Mouse (Mus musculus) midbrain, embryonic 14.5 days (tissue): ENCODE data around the gene Pspn. TPM values are rescaled to one million over a fixed set of nuclear protein-coding genes. Genes with fewer than 3 reads are reported as not detected.

Source experiments
- polyA plus RNA-seq: library from polyadenylated mRNA; unstranded; fragments of >200 nt; fragmentation: Nextera tagmentation; extraction: Ambion mirVana; gene quantifications from 2 replicates; pipeline ENCODE4 v1.2.1, GENCODE M21; 2014

Gene Pspn
- polyA plus RNA-seq, 1 experiment from 2014 or later: not detected

Other genes starting within 250 kb of the Pspn start
- gene Nrtn, start 242.5 kb downstream of the Pspn start, polyA plus RNA-seq: 4.4 and 7.3 TPM in 2 replicates
- 72.8 and 73.7 TPM in 2 replicates for gene Dus3l, start 235.3 kb downstream of the Pspn start, polyA plus RNA-seq
- gene Prr22, start 229.8 kb downstream of the Pspn start, polyA plus RNA-seq: 0.63 and 0.78 TPM in 2 replicates
- gene Rfx2, start 169.0 kb downstream of the Pspn start, polyA plus RNA-seq: 2.2 and 4.1 TPM in 2 replicates
- not detected in 2 replicates for gene Acsbg2, start 125.6 kb downstream of the Pspn start, polyA plus RNA-seq
- gene 1700061G19Rik, start 124.5 kb downstream of the Pspn start, polyA plus RNA-seq: 0.18 and 0.36 TPM in 2 replicates
- 64.3 and 66.3 TPM in 2 replicates for gene Mllt1, start 64.6 kb downstream of the Pspn start, polyA plus RNA-seq
- not detected in 2 replicates for gene Acer1, start 17.9 kb downstream of the Pspn start, polyA plus RNA-seq
- gene Clpp, start 9.7 kb downstream of the Pspn start, polyA plus RNA-seq: 172 and 201 TPM in 2 replicates
- gene Alkbh7, start 2.7 kb downstream of the Pspn start, polyA plus RNA-seq: 45.7 and 55.8 TPM in 2 replicates
- 61.3 and 63.7 TPM in 2 replicates for gene Gtf2f1, start 11.3 kb upstream of the Pspn start, polyA plus RNA-seq
- 0.24 and 0.42 TPM in 2 replicates for gene Gm17949, start 11.5 kb upstream of the Pspn start, polyA plus RNA-seq
- 37.5 and 41.7 TPM in 2 replicates for gene Khsrp, start 31.5 kb upstream of the Pspn start, polyA plus RNA-seq
- gene Slc25a41, start 41.6 kb upstream of the Pspn start, polyA plus RNA-seq: not detected in 2 replicates
- 1.2 and 1.7 TPM in 2 replicates for gene Crb3, start 59.1 kb upstream of the Pspn start, polyA plus RNA-seq
- 31.6 and 32.9 TPM in 2 replicates for gene Slc25a23, start 59.8 kb upstream of the Pspn start, polyA plus RNA-seq
- 3.3 and 3.4 TPM in 2 replicates for gene Dennd1c, start 78.5 kb upstream of the Pspn start, polyA plus RNA-seq
- 324 and 344 TPM in 2 replicates for gene Tubb4a, start 87.8 kb upstream of the Pspn start, polyA plus RNA-seq
- 5.2 and 6.7 TPM in 2 replicates for gene Tnfsf9, start 105.3 kb upstream of the Pspn start, polyA plus RNA-seq
- gene Cd70, start 149.8 kb upstream of the Pspn start, polyA plus RNA-seq: 1.1 and 1.4 TPM in 2 replicates
- not detected in 2 replicates for gene Tnfsf14, start 194.2 kb upstream of the Pspn start, polyA plus RNA-seq
- 2.0 and 2.6 TPM in 2 replicates for gene C3, start 228.1 kb upstream of the Pspn start, polyA plus RNA-seq
- gene Gpr108, start 248.4 kb upstream of the Pspn start, polyA plus RNA-seq: 19.6 and 20.9 TPM in 2 replicates
- gene Trip10, start 249.4 kb upstream of the Pspn start, polyA plus RNA-seq: 5.7 and 7.2 TPM in 2 replicates